Mouse (Mus musculus) CH12.LX (cell line): ENCODE measurements around the gene Pou6f2. TPM values are rescaled to one million over a fixed set of nuclear protein-coding genes. Genes with fewer than 3 reads are reported as not detected.

Source experiments
- DNase-seq: peaks from one replicate; pipeline ENCODE4 v3.0.0-alpha.2; 2013; ENCODE audit errors: extremely low read depth
- H3K27ac ChIP-seq: 2 replicates; pipeline ENCODE4 v1.5.1; 2012; ENCODE audit warnings: low read depth, mild to moderate bottlenecking, control low read depth, moderate library complexity; ENCODE audit not compliant: insufficient read depth
- H3K27me3 ChIP-seq: replicated peaks from 2 replicates; pipeline ENCODE3; 2012; ENCODE audit warnings: inconsistent platforms
- H3K36me3 ChIP-seq, 2 experiments: replicated peaks in 1 of 2; 2 replicates each; pipeline versions ENCODE3 to v1.6.1; 2012; ENCODE audit warnings: inconsistent platforms in 1 of 2, low read length in 1 of 2, mild to moderate bottlenecking in 1 of 2, mixed read lengths in 1 of 2, moderate library complexity in 1 of 2; ENCODE audit not compliant: control insufficient read depth in 1 of 2, insufficient read depth in 1 of 2
- H3K4me1 ChIP-seq, 2 experiments: 2 replicates each; pipeline ENCODE4 v1.6.1; 2012; ENCODE audit warnings: inconsistent platforms in 1 of 2, moderate library complexity in 1 of 2; ENCODE audit not compliant: insufficient read depth in 2 of 2, control insufficient read depth in 1 of 2
- H3K4me2 ChIP-seq: 2 replicates; pipeline ENCODE4 v1.6.1; 2012; ENCODE audit warnings: low read depth, mild to moderate bottlenecking, control low read depth; ENCODE audit not compliant: poor library complexity, insufficient read depth, severe bottlenecking
- H3K4me3 ChIP-seq, 3 experiments: fragments of 150-350 bp in 1 of 3; sonication (generic) in 1 of 3; replicated peaks in 1 of 3; 2 replicates each; pipeline versions ENCODE3 to v1.5.1; 2011 to 2012; ENCODE audit warnings: low read depth in 2 of 3, low read length in 2 of 3, mild to moderate bottlenecking in 2 of 3, moderate library complexity in 2 of 3, control low read depth in 1 of 3, improper control_type of control experiment in 1 of 3, inconsistent platforms in 1 of 3, mixed read lengths in 1 of 3; ENCODE audit not compliant: poor library complexity in 1 of 3
- H3K79me2 ChIP-seq: replicated peaks from 2 replicates; pipeline ENCODE4 v1.6.1; 2012; ENCODE audit warnings: mild to moderate bottlenecking, moderate library complexity; ENCODE audit not compliant: control insufficient read depth, poor library complexity, insufficient read depth, severe bottlenecking; ENCODE audit errors: extremely low read depth
- H3K9ac ChIP-seq: 2 replicates; pipeline ENCODE4 v1.6.1; 2012; ENCODE audit warnings: low read depth, mild to moderate bottlenecking, control low read depth, moderate library complexity; ENCODE audit not compliant: insufficient read depth
- H3K9me3 ChIP-seq: replicated peaks from 2 replicates; pipeline ENCODE3; 2012; ENCODE audit warnings: low read length, inconsistent platforms, mixed read lengths
- CHD1 ChIP-seq: IDR thresholded peaks from 2 replicates; pipeline ENCODE4 v1.6.1; 2012; ENCODE audit warnings: low read depth, low read length, improper control_type of control experiment, inconsistent platforms
- E2F4 ChIP-seq: IDR thresholded peaks from 2 replicates; pipeline ENCODE4 v1.6.1; 2011; ENCODE audit warnings: low read depth, low read length, improper control_type of control experiment; ENCODE audit not compliant: insufficient replicate concordance
- ELF1 ChIP-seq: IDR thresholded peaks from 2 replicates; pipeline ENCODE4 v1.6.1; 2014; ENCODE audit warnings: low read depth, mild to moderate bottlenecking, inconsistent platforms, low read length, improper control_type of control experiment
- EP300 ChIP-seq: IDR thresholded peaks from 2 replicates; pipeline ENCODE4 v1.6.1; 2011; ENCODE audit warnings: low read length, improper control_type of control experiment
- IRF4 ChIP-seq: IDR thresholded peaks from 2 replicates; pipeline ENCODE4 v1.6.1; 2014; ENCODE audit warnings: low read depth, mild to moderate bottlenecking, inconsistent platforms, low read length, improper control_type of control experiment
- JUND ChIP-seq: conservative IDR thresholded peaks from 2 replicates; pipeline ENCODE4 v1.6.1; 2011; ENCODE audit warnings: low read depth, low read length, improper control_type of control experiment
- MAFK ChIP-seq: IDR thresholded peaks from 2 replicates; pipeline ENCODE4 v1.6.1; 2011; ENCODE audit warnings: low read length, improper control_type of control experiment; ENCODE audit not compliant: insufficient replicate concordance
- MAX ChIP-seq: IDR thresholded peaks from 2 replicates; pipeline ENCODE4 v1.6.1; 2011; ENCODE audit warnings: low read length, improper control_type of control experiment
- MAZ ChIP-seq: IDR thresholded peaks from 2 replicates; pipeline ENCODE4 v1.6.1; 2012; ENCODE audit warnings: low read depth, mild to moderate bottlenecking, inconsistent platforms, low read length, improper control_type of control experiment, moderate library complexity
- MEF2A ChIP-seq: IDR thresholded peaks from 2 replicates; pipeline ENCODE4 v1.6.1; 2014; ENCODE audit warnings: low read depth, mild to moderate bottlenecking, inconsistent platforms, low read length, improper control_type of control experiment, borderline replicate concordance
- MYC ChIP-seq: IDR thresholded peaks from 2 replicates; pipeline ENCODE4 v1.6.1; 2011; ENCODE audit warnings: low read depth, mild to moderate bottlenecking, improper control_type of control experiment, low read length
- NELFE ChIP-seq: IDR thresholded peaks from 2 replicates; pipeline ENCODE4 v1.6.1; 2011; ENCODE audit warnings: low read depth, low read length, improper control_type of control experiment
- NRF1 ChIP-seq: IDR thresholded peaks from 2 replicates; pipeline ENCODE4 v1.6.1; 2014; ENCODE audit warnings: low read depth, mild to moderate bottlenecking, inconsistent platforms, low read length, improper control_type of control experiment, moderate library complexity
- PAX5 ChIP-seq: IDR thresholded peaks from 2 replicates; pipeline ENCODE4 v1.6.1; 2012; ENCODE audit warnings: low read length, inconsistent platforms, mixed read lengths
- POLR2AphosphoS2 ChIP-seq: IDR thresholded peaks from 2 replicates; pipeline ENCODE4 v1.6.1; 2011; ENCODE audit warnings: low read depth, low read length, improper control_type of control experiment
- RAD21 ChIP-seq: IDR thresholded peaks from 2 replicates; pipeline ENCODE4 v1.6.1; 2011; ENCODE audit warnings: low read depth, mild to moderate bottlenecking, low read length, improper control_type of control experiment, moderate library complexity
- SIN3A ChIP-seq: IDR thresholded peaks from 2 replicates; pipeline ENCODE4 v1.6.1; 2012; ENCODE audit warnings: low read length, improper control_type of control experiment, inconsistent platforms
- SMC3 ChIP-seq: IDR thresholded peaks from 2 replicates; pipeline ENCODE4 v1.6.1; 2011; ENCODE audit warnings: low read depth, low read length, improper control_type of control experiment
- TBP ChIP-seq: conservative IDR thresholded peaks from 2 replicates; pipeline ENCODE4 v1.6.1; 2011; ENCODE audit warnings: low read depth, low read length, improper control_type of control experiment
- TCF12 ChIP-seq: IDR thresholded peaks from 2 replicates; pipeline ENCODE4 v1.6.1; 2014; ENCODE audit warnings: low read depth, mild to moderate bottlenecking, inconsistent platforms, low read length, improper control_type of control experiment
- USF1 ChIP-seq: IDR thresholded peaks from 2 replicates; pipeline ENCODE4 v1.6.1; 2014; ENCODE audit warnings: low read depth, mild to moderate bottlenecking, inconsistent platforms, low read length, improper control_type of control experiment
- USF2 ChIP-seq: conservative IDR thresholded peaks from 2 replicates; pipeline ENCODE4 v1.6.1; 2011; ENCODE audit warnings: low read depth, low read length, improper control_type of control experiment
- ZC3H11A ChIP-seq: IDR thresholded peaks from 2 replicates; pipeline ENCODE4 v1.6.1; 2012; ENCODE audit warnings: low read depth, mild to moderate bottlenecking, inconsistent platforms, low read length, improper control_type of control experiment
- ZMIZ1 ChIP-seq: IDR thresholded peaks from 2 replicates; pipeline ENCODE4 v1.6.1; 2012; ENCODE audit warnings: low read depth, mild to moderate bottlenecking, inconsistent platforms, low read length, improper control_type of control experiment
- dilution Hi-C: fragments of 300-500 bp; cut with MboI; formaldehyde crosslinking; loops from 2 replicates; pipeline ENCODE4 v1.14.3; 2020; ENCODE audit warnings: low sequenced_read_pairs; ENCODE audit not compliant: extremely low pct_unique_long_range_greater_than_20kb, extremely low pct_ligation_motif_present
- in situ Hi-C: fragments of 300-500 bp; cut with MboI; formaldehyde crosslinking; loops from 3 replicates; pipeline ENCODE4 v1.14.3; 2019; ENCODE audit warnings: low sequenced_read_pairs, low pct_ligation_motif_present, low pct_unique_long_range_greater_than_20kb, mixed read lengths
- polyA plus RNA-seq: library from polyadenylated mRNA; unstranded; fragments of >175 nt; gene quantifications from 2 replicates; pipeline ENCODE4 v1.2.1, GENCODE M21; 2012; ENCODE audit warnings: low read depth; ENCODE audit not compliant: insufficient read length
- total RNA-seq, 2 experiments: library from RNA; depleted of rRNA; stranded (reverse); fragments of 300-350 nt in 1 of 2; fragments of >200 nt in 1 of 2; gene quantifications; 2 replicates each; pipeline ENCODE4 v1.2.3; 2012 to 2014

Pou6f2 gene
- total and polyA plus RNA-seq, 3 experiments: not detected

- no peak overlapping the region for H3K4me3 ChIP-seq
- no peak overlapping the region for H3K9ac ChIP-seq
- no peaks in the 10 kb centered on the region for H3K4me1 ChIP-seq
- no peaks in the 10 kb centered on the region for H3K36me3 ChIP-seq
- no peaks in the 10 kb centered on the region for H3K27me3 ChIP-seq
- dilution Hi-C loops: no loop called here
- DNase-seq: no peak
- no peak overlapping the region for H3K4me2 ChIP-seq
- no peaks in the 10 kb centered on the region for H3K79me2 ChIP-seq
- no peak overlapping the region for H3K27ac ChIP-seq
- H3K9me3 ChIP-seq: no peaks in the 10 kb centered on the region
- in situ Hi-C loops: no loop called here
- TF ChIP-seq USF1: no peak
- no peak for TF ChIP-seq MAZ
- TF ChIP-seq SIN3A: no peak
- TF ChIP-seq NRF1: no peak
- TF ChIP-seq MYC: no peak
- TF ChIP-seq MEF2A: no peak
- no peak for TF ChIP-seq SMC3
- no peak for TF ChIP-seq RAD21
Observed at GRCm38 (mm10) chr13:18160566-18160965, 236.9 kb downstream of the Pou6f2 start.

DNA sequence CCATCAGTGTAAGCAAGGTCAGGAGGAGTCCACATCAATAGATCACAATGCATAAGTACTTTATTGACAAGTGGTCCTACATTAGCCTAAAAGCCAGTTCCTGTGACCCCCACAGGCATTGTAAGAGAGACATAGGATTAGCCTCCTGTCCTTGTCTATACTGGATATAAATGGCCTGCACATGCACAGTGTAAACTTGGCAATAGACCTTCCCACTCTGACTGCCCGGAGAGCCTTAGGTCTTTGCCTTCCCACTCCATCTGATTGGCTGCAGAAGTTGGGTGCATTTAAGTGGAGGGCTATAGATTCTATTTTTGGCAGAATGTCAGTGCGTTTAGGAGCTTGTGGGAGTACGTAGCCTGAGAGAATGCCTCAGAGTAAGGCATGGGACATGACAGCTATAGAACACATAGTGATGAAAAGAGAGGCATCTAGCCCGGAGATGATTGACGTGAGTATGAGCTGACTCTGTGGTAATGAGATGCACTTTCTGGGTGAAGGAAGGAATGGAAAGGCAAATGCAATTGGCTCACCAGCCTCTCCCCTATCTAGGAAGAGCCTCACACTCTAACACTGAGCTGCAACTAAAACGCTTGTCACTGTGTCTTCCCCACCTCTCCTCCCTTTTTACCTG lies 243.4 kb downstream of the Pou6f2 start:
- Histone ChIP-seq H3K9ac (no peak overlapping the region), H3K27ac (no peak overlapping the region), H3K36me3 (no peaks in the 10 kb centered on the region), H3K27me3 (no peaks in the 10 kb centered on the region), H3K9me3 (no peaks in the 10 kb centered on the region), H3K4me3 (no peak overlapping the region), H3K79me2 (no peaks in the 10 kb centered on the region)
- no peak for DNase-seq
- in situ Hi-C loops: no loop called here
- no peak for TF ChIP-seq RAD21
- no peak for TF ChIP-seq MAZ
- no peak for TF ChIP-seq TCF12
- no peak for TF ChIP-seq EP300
- no peak for TF ChIP-seq SIN3A
- TF ChIP-seq CHD1: no peak
- no peak for TF ChIP-seq USF2
- no peak for TF ChIP-seq ZMIZ1
- TF ChIP-seq, all 38 proteins: peak for 0
- H3K4me2 ChIP-seq: no peak overlapping the region
- dilution Hi-C loops: no loop called here
- peaks cover 0 to 9% of the 10 kb centered on the region in 2 experiments; a peak in 2 of 4 replicates for H3K4me1 ChIP-seq

DNA sequence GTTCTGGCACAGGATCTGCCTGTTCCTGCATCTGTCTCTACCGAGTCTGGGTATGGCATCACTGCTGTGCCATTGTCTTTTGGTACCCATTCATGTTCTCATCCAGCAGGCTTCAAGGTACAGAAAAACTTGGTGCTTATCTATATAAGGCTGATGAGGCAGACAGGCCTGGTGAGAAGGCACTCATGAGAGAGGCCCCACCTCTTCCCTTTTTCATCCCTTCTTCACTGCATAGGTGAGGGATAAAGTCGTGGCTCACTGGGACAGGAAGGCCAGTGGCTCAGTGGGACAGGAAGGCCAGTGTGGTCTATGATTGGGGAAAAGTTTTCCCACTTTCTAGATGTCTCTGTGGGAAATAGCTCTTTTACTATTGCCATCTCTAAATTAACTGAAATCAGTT lies 263.8 kb downstream of the Pou6f2 start:
- Histone ChIP-seq H3K9ac (no peak overlapping the region), H3K27me3 (no peaks in the 10 kb centered on the region), H3K4me1 (no peaks in the 10 kb centered on the region), H3K79me2 (no peaks in the 10 kb centered on the region), H3K27ac (no peak overlapping the region), H3K9me3 (no peaks in the 10 kb centered on the region), H3K4me3 (no peak overlapping the region), H3K4me2 (no peak overlapping the region), H3K36me3 (no peaks in the 10 kb centered on the region)
- dilution Hi-C loops: no loop called here
- DNase-seq: no peak
- TF ChIP-seq MAFK: no peak
- TF ChIP-seq E2F4: no peak
- TF ChIP-seq USF2: no peak
- TF ChIP-seq SIN3A: no peak
- no peak for TF ChIP-seq MAX
- no peak for TF ChIP-seq ZC3H11A
- no peak for TF ChIP-seq ZMIZ1
- TF ChIP-seq IRF4: no peak
- TF ChIP-seq CHD1: no peak
- TF ChIP-seq JUND: no peak
- TF ChIP-seq POLR2AphosphoS2: no peak
- TF ChIP-seq SMC3: no peak
- TF ChIP-seq MEF2A: no peak
- no peak for TF ChIP-seq NELFE
- no peak for TF ChIP-seq TBP
- TF ChIP-seq RAD21: no peak
- no peak for TF ChIP-seq EP300
- TF ChIP-seq USF1: no peak
- no peak for TF ChIP-seq ELF1
- no peak for TF ChIP-seq PAX5
- in situ Hi-C loops: no loop called here
